Mouse (Mus musculus): ENCODE measurements at regions not wholly inside any gene's neighbourhood (a gene's known extent, or its start where the extent isn't known, plus 50 kb on each side); places are given as distances from the start of the nearest gene placed in this dataset.

DNA sequence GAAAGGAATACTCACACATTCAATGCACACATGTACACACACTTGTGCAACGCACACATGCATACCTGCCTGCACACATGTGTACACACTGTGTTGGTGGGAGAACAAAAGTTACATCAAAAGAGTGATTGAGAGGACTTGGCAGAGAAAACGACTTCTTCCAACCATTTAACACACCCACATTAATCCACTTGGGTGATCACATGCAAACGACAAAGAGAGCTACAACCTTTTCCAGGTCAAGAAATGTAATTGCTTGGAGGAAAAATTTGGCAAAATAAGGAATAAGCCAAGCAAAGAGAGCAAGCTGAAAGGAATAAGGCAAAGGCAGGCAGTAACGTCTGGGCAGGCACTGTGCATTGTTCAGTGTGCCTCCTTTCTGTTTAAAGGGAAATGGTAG, 67.3 kb downstream of the C1d start:
- DNase-seq (ENCODE audit: low spot score in 2 of 2) = no peak

DNA sequence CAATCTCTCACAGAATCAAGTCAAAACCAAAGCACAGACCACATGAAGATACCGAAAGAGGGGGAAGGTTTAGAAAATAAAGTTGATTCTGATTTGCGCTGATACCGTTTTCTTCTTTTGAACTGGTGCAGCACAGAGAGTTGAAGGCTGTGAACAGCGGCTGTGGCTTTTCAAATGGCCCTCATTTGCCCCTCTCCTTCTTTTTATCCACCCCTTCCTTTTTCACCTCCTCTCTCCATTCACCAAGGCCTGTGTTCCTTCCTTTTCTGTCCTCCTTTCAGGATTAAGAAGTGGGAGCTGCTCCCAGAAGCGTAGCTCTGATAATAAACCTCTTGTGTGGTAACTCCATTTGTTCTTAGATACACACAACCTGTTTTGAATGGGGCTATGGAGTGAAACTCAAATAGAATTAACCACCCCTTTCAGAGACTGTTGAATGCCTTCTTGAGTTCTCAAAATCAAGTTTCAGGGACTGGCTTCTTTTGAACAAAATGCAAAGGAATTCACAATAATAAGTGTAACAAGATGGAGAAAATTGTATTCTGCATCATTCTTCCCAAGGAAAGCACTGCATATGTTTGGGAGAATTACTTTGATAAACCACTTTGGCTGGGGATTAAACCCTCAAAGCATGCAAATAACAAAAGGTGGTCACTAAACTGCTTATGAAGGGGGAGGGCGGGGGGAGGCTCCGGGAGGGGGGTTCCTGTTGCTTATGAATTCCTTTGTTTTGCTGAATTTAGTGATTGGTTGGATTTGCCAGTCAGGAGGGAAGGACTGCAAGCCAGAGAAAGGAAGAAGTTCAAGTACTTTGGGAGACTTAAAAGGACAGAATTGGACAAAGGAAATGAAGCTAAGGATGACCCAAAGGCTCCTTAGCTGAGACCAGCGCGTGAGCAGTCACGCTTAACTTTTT, 68.6 kb downstream of the C1d start:
- DNase-seq (ENCODE audit: low spot score in 2 of 2) = no peak

DNA sequence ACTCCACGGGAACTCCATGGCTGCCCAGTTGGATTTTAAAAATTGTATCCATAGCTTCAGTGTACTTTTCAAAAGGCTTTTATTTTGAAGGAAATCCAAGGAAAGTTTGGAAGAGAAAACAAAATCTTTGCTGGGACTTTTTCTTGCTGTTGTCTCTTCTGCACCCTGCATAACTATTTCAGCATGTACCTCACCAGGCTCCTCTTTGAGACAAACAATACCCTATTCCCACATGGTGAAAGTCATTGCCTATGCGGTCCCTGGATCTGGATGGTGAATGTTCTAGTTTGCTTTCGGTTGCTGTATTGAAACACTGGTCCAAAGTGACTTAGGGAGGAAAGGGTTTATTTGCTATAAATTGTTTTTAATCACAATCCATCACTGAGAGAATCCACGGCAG, 69.3 kb downstream of the C1d start:
- DNase-seq (ENCODE audit: low spot score in 2 of 2) = no peak

DNA sequence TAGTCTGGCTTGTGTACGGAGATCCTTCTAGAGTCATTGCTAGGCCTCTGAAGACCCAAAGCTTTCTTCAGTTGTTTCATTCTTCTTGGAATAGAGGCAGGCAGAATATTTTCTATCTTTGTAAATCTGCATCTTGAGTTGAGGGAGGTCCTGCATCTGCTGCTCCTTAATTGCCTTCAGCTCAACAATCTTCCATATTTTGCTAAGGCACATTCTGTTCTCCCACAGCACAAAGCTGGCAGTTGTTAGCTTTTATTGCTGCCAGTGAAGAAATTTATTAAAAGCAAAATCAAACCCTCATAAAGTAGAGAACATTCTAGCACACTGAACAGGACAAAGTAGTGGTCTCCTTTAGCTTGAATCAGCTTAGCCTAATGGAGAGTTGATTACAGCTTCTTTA, 94.1 kb downstream of the C1d start:
- no peak for DNase-seq (ENCODE audit: low spot score in 2 of 2)

DNA sequence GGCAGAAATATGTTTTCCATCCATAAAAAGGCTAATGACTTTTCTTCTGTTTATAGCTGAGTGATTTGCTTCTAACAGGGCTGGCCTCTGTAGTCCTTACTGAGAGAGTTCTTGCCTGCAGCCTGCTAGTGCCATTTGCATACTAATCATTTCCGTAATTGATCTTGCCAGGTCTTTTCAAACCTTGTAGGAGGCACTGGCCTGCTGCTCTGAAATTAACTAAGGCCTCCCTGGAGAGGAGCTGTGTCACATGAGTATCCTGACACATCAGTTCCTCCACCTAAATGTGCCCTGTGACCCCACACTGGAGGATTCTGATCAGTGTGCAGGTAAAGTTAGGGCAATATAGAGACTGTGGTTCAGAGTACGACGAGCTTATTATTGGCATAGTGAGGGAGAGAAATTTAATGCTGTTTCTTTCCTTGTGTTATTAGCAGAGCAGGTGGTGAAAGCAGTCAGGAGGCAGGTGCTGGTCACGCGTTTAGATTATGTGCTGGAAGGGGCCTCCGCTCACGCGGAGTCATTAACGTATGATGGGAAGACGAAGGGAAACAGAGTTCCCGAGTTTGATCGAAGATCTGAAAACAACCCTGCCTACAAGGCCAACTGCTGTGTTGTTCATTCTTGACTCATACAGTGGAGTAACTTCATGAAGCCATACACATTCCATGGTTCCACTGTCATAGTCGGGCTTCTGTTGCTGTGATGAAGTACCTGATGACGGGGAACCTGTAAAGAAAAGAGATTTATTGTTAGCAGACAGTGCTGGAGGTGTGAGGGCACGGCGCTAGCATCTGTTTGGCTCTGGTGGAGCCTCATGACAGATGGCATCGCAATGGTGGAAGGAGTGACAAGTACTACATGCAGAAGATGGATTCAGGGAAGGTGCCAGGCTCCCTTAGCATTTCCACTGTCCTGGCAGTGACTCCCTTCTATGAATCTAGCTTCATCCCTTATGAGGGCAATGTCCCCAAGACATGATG, 95.1 kb downstream of the C1d start:
- no peak for DNase-seq (ENCODE audit: low spot score in 2 of 2)

- DNase-seq (ENCODE audit: low spot score in 2 of 2) = no peak
These were observed 102.4 kb downstream of the C1d start for GRCm38 (mm10) chr11:17359698-17360254.

DNA sequence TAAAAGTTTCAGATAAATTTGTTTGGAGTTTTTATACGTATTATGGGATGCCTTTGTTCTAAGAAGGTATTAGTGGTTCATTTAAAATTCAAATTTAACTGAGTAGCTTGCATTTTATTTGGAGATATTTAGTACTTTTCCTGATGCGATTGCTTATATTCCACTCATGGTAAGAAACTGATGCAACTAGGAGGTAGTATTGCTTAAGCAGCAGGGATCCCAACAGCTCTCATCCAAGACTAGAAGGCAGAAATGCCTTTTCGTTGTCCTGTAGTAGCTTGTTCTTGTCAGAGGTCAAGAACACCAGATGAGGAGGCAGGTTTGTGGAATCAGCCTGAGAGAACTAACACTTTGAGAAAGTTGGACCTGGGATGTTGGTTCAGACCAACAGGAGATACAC, 120.5 kb downstream of the C1d start:
- no peak for DNase-seq (ENCODE audit: low spot score in 2 of 2)

GRCm38 (mm10) chr11:17386756-17387155, 129.4 kb downstream of the C1d start:
- no peak for DNase-seq (ENCODE audit: low spot score in 2 of 2)

- no peak for DNase-seq (ENCODE audit: low spot score in 2 of 2)
These were observed 136.5 kb downstream of the C1d start for GRCm38 (mm10) chr11:17393832-17394231.

GRCm38 (mm10) chr11:17414531-17414930, 157.2 kb downstream of the C1d start:
- DNase-seq (ENCODE audit: low spot score in 2 of 2) = no peak

DNA sequence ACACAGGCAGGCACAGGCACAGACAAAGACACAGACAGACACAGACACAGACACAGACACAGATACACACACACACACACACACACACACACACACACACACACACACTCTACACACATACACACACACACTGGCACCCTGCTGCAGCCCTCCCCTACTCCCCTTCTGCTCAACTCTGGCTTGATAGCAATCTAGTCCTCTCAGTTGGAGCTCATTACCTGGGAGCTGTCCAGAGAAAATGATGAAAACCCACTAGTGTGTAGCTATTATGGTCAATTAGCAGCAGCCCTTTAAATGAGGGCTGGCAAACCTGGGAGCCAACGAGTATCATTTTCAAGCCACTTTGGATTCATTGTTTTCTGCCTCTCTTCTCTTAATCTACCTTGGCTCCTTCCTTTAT, 157.8 kb downstream of the C1d start:
- no peak for DNase-seq (ENCODE audit: low spot score in 2 of 2)

DNA sequence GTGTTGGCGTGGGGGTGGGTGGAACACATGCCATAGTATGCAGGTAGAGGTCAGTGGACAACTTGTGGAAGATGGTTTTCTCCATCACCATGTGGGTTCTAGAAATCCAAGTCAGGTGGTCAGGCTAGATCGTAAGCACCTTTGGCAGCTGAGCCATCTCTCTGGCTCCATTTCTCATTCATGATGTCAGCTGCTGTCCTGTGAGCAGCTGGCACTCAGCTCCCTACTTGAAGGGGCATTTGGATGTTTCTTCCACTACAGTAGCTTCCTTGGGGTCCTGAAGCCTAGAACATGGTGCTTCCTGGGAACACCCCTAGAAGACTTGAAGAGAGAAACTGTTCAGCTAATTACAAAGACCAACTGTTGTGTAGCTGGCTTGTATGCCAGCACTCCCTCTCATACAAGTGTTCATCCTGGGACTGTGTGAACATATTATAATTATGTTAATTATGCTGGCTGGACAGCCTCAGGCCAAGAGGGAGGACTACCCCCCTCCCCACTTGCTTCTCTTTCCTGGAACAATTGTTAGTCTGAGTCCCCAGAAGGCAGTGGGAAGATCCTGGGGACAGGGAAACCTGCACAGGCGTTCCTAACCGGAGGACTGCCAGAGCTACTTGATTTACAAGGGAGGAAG, 160.4 kb downstream of the C1d start:
- DNase-seq (ENCODE audit: low spot score in 2 of 2) = no peak

DNA sequence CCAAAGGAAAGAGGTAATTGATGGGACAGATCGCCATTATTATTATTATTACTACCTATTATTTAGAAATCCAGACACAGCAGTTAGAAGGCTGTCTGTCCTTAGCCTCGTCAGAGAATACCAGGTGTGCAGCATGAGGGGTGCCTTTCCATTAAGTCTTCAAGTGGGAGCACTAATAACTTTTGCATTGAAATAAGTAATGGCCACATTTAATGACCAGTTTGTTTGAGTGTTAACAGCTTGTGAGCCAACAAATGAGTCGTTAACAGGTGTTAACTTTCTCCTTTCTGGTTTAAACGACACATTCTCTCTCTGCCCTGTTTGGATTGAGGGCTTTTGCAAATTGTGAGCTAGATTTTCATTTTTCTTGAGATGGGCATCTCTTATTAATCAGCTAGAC, 184.8 kb downstream of the C1d start:
- DNase-seq (ENCODE audit: low spot score in 2 of 2) = no peak

DNA sequence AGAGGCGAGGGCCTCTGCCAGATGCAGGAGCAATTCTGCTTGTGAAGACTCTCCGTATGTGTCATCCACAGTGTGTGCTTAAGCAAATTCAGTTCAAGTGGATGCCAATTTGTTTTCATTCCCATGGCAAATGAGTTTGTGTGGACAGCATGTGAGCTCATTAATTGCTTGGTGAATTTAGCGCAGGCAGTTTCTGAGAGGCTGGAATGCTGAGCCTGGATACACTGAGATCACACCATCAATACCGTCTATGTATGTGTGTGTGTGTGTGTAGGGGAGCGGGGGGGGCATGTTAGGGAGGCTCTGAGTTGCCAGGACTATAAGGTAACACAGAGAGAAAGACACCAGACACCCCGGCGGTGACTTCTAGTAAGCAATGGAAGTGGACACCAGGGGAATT, 191.9 kb downstream of the C1d start:
- no peak for DNase-seq (ENCODE audit: low spot score in 2 of 2)

DNA sequence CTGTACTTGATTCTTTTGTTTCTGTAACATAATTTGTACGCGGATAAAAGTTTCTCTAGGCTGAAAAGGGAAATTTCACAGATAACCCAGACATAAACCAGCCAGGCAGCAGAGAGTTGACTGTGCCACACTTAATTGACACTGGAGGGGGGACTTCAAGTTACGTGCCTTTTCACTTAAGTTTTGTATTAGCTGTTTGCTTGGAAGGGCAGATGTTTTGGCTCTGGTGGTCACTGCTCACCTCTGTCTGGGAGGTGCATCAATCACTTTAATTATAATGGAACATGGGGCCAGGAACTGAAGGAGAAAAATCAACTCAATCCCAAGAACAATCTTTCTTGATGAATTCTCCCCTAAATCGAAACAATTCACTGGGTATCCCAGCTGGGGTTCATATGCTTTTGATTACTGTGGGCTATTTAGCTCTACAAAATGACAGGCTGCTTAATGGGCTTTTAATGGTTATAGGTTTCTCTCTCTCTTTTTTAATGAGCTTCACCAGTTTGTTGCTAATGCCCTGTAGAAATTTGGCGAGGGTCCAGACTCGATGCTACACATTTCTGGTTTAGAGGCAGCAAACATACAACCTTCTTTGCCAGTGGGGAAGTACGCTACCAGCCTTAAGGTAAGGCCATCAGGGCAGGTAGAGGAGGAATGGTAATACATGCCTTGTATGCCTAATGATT, 193.1 kb downstream of the C1d start:
- DNase-seq (ENCODE audit: low spot score in 2 of 2) = no peak

DNA sequence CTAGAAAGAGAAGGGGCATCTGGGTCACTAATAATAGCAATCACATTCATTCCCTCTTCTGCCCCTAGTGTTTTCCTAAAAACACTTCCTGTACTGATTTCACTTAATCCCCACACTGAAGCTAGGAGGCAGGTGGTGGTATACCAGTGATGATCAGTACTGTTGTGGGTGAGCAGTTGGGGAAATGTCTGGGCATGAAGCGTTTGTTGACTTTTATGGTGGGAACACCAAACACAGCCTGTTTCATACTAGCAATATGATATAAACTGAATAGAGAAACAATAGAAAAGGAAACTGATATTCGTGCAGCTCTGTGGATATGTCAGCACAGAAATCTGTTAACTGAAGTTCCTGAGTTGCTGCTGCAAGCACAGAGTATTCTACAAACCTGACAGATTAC, 194.1 kb downstream of the C1d start:
- no peak for DNase-seq (ENCODE audit: low spot score in 2 of 2)

GRCm38 (mm10) chr11:17453530-17453929, 196.2 kb downstream of the C1d start:
- DNase-seq (ENCODE audit: low spot score in 2 of 2) = no peak

GRCm38 (mm10) chr11:17458946-17459345, 201.6 kb downstream of the C1d start:
- no peak for DNase-seq (ENCODE audit: low spot score in 2 of 2)

DNA sequence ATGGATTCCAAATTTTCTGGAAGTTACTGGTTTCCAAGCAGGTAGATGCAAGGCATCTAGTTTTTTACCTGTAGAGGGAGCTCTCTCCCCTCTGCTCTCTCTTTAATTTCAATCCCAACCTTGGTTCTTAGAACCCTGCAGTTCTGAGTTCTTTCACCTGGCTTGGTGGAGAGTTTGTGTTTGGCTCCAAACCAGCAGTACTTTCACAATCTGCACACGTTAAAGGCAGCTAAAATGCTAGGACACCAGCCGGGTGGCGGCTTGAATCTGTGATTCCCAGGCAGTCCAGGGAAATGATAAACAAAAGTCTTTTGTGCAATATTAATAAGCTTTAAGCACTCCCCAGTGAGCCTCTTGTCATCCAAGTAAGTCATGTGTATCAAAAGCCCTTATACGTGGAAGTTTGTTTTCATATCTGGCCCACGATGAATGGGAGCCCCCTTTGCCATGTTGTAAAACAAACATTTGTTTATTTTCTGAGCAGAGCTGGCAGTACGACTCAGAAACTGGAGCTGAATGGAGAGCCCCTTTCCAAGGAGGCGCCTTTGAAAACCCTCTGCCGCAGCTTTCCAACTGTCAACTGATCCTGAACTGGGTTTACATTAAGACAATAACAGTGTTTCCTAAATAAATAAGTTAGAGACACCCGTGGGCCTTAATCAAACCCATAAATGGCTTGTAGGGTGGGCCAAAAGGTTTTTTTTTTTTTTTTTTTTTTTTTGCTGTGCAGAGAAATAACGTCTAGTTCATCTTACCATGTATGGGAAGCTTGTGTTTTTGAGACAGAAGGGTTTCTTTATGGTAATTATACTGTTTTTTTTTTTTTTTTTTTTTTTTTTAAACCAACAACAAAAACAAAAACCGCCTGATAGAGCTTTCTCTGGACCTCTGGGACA, 202.9 kb downstream of the C1d start:
- no peak for DNase-seq (ENCODE audit: low spot score in 2 of 2)

DNA sequence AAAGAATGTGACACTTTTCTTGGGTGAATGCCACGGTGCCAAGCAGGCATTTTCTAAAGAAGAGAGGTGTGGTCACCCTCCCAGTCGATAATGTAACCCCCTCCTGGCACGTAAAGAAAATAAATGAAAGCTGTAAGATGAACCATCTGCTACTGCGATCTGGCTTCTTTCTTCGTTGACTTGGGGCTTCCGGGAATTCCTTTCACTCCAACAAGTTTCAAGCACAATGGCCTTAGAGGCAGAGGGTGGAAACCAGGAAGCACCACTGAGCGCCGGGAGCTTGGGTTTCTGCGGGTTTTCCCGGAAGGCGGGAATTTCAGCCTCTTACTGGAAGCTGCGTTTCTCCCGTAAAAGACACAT, 203.5 kb downstream of the C1d start:
- no peak for DNase-seq (ENCODE audit: low spot score in 2 of 2)

Measured in urinary bladder, postnatal 4 days (tissue).